Mouse (Mus musculus) layer of hippocampus, postnatal 10 days (tissue): ENCODE measurements around the gene Erbb2. TPM values are rescaled to one million over a fixed set of nuclear protein-coding genes. Genes with fewer than 3 reads are reported as not detected.

Source experiments
- DNase-seq, 2 experiments: peaks; one replicate each; pipeline ENCODE4 v3.0.0; 2021; ENCODE audit warnings: low spot score in 2 of 2
- total RNA-seq, 2 experiments: library from RNA; stranded (reverse); gene quantifications; 2 replicates each; pipeline ENCODE4 v1.2.3; 2021

Gene Erbb2
- total RNA-seq, 2 experiments from 2014 or later: 3.3 to 4.2 TPM

- DNase-seq: no peak
Measured at GRCm38 (mm10) chr11:98479026-98479939, 67.0 kb downstream of the Erbb2 start.

DNA sequence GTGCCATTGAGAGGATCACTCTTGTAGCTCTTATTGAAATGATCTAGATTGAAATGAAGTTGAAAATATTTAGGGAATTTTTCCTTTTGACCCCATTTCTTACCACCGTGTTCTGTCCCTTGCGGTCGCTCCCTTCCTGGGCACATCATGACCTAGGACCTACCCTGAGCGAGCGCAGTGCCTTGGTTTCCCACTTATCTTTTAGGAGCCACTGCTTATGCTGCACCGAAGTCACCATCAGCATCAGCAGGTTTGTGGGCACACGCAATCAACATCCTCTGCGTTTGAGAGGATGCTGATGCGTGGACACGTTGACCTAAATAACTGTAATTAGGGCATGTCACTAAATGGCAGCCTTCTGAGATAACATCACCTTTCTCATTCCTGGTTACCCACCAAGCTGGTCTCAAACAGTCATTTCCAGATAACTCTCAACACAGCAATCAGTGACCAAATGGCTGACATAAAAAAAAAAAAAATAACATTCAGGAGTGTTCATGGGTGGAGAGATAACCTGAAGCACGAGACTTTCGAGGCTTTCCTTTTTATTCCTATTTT, 67.7 kb downstream of the Erbb2 start:
- no peak for DNase-seq

- DNase-seq: no peak
Measured at GRCm38 (mm10) chr11:98481231-98481630, 69.0 kb downstream of the Erbb2 start.

DNA sequence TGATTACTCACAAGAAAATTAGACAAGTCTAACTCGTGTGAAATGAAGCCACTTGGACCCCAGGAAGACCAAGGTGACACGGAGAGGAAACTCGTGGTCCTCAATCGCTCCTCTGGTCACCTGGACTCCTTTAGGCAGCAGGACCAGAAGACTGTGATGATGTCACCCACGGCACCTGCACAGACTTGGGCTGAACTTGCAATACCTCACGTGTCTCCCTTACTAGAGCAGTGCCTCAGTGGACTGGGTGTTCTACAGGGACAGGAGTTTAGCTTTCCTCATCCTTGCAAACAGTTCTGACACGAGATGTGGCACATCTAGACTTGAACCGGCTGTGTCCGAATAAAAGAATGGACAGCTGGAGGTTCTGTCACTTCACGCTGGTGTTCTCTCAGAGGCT, 69.8 kb downstream of the Erbb2 start:
- DNase-seq: no peak

- no peak for DNase-seq
Measured at GRCm38 (mm10) chr11:98485749-98486148, 73.5 kb downstream of the Erbb2 start.

Other genes with a start within 250 kb of the Erbb2 start
- gene Med1, start 219.2 kb upstream of the Erbb2 start, total RNA-seq: 10 to 100 TPM; 48.6 to 50.2 TPM
- 10 to 100 TPM; 34.1 to 36.5 TPM for gene Cdk12, start 209.4 kb upstream of the Erbb2 start, total RNA-seq
- gene Neurod2, start 82.8 kb upstream of the Erbb2 start, total RNA-seq: 100 to 1,000 TPM; 114 to 118 TPM
- gene Ppp1r1b, start 64.1 kb upstream of the Erbb2 start, total RNA-seq: 10 to 100 TPM; 17.5 to 24.1 TPM
- gene Stard3, start 54.1 kb upstream of the Erbb2 start, total RNA-seq: 10 to 100 TPM; 19.2 to 19.5 TPM
- gene Tcap, start 28.7 kb upstream of the Erbb2 start, total RNA-seq: 1 to 10 TPM; 1.4 to 1.6 TPM
- not detected for gene Pnmt, start 26.0 kb upstream of the Erbb2 start, total RNA-seq
- gene Pgap3, start 12.0 kb upstream of the Erbb2 start, total RNA-seq: 10 to 100 TPM in 1 of 2 experiments, 1 to 10 TPM in 1; 8.9 to 10.1 TPM
- gene Mien1, start 26.5 kb downstream of the Erbb2 start, total RNA-seq: 100 to 1,000 TPM; 108 to 110 TPM
- 1 to 10 TPM; 1.0 to 1.8 TPM for gene Grb7, start 33.9 kb downstream of the Erbb2 start, total RNA-seq
- gene Ikzf3, start 133.6 kb downstream of the Erbb2 start, total RNA-seq: not detected
- not detected for gene Zpbp2, start 138.6 kb downstream of the Erbb2 start, total RNA-seq
- gene Ormdl3, start 174.9 kb downstream of the Erbb2 start, total RNA-seq: 10 to 100 TPM; 53.6 to 56.9 TPM
- not detected for gene Lrrc3c, start 185.8 kb downstream of the Erbb2 start, total RNA-seq
- 10 to 100 TPM; 14.1 to 17.2 TPM for gene Gm12355, start 213.2 kb downstream of the Erbb2 start, total RNA-seq
- under 1 TPM in 1 of 2 experiments, not detected in 1; 0.50 TPM for gene Gsdma3, start 213.9 kb downstream of the Erbb2 start, total RNA-seq
- not detected for gene Gsdma2, start 234.3 kb downstream of the Erbb2 start, total RNA-seq